Mouse (Mus musculus): ENCODE results near the gene Acer2.
A peak's percentile ranks its signal among the peaks of the same experiment; 100 is the strongest.

Acer2 gene

GRCm38 (mm10) chr4:86897411-86897810 lies 23.2 kb downstream of the Acer2 start:
- no peak for DNase-seq

DNA sequence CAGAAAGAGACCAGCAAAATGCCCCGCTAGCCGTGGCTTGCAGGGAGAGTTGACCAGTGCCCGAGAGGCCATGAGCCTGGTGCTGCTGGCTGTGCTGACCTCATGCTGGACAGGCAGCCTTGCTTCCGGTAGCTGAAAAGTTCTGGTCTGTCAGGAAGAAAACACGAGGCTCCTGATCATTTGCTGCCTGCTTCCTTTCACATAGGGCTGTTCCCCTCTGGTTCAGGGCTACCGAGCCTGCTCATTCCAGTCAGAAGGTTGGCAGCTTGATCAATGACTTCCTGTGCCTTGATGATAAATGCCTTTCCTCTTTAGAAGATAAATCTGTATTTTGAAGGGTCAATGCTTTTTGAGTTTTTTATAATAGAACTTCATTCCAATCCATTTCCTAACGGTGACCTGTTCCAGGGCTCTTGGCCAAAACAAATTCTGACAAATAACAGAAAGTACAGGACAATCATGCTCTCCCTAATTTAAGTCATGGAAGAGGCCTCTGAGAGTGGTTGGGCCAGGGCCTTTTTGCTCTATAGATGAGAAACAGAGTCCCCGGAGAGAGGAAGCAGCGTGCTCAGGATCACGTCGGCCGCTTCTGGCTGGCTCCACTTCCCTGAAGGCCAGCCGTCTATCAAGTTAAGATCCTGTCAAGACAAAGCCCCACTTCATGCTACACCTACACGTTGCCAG lies 24.7 kb downstream of the Acer2 start:
- no peak for DNase-seq

- no peak for DNase-seq
Measured at GRCm38 (mm10) chr4:86902351-86902750, 28.2 kb downstream of the Acer2 start.

GRCm38 (mm10) chr4:86904969-86905368 lies 30.8 kb downstream of the Acer2 start:
- DNase-seq: no peak

DNA sequence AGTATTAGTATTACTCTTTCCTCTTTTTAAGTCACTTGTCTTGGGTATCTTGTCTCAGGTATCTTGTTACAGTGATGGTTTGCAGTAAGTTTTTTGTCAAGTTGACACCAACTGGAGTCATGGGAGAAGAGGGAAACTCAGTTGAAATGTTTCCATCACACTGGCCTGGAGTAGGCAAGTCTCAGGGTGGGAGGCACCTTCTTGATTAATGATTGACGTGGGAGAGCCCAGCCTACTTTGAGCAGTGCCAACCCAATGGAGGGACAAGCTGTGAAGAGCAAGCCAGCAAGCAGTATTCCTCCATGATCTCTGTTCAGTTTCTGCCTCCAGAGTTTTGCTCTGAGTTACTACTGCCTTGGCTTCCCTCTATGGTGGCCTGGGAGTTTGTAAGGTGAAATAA lies 31.7 kb downstream of the Acer2 start:
- DNase-seq: no peak

- no peak for DNase-seq
Measured at GRCm38 (mm10) chr4:86911576-86912341, 37.6 kb downstream of the Acer2 start.

DNA sequence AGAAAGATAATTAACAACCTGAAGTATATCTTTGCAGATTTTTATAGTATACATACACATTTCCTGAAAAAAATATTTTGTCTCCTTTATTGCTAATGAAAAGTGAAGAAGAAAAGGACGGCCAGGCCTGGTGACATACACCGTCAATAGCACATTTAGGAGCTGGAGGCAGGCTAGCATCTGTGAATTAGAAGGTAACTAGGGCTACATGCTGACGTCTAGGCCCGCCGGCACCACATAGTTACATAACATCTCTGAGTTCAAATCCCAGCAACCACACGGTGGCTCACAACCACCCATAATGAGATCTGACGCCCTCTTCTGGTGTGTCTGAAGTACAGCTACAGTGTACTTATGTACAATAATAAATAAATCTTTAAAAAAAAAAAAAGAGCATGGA lies 38.6 kb downstream of the Acer2 start:
- DNase-seq: no peak

- DNase-seq: no peak
Measured at GRCm38 (mm10) chr4:86916062-86916461, 41.9 kb downstream of the Acer2 start.

GRCm38 (mm10) chr4:86923476-86924055 lies 49.4 kb downstream of the Acer2 start:
- DNase-seq: peak; percentile 43

- DNase-seq: peak; percentile 44
Measured at GRCm38 (mm10) chr4:86924804-86925458, 50.7 kb downstream of the Acer2 start.

DNA sequence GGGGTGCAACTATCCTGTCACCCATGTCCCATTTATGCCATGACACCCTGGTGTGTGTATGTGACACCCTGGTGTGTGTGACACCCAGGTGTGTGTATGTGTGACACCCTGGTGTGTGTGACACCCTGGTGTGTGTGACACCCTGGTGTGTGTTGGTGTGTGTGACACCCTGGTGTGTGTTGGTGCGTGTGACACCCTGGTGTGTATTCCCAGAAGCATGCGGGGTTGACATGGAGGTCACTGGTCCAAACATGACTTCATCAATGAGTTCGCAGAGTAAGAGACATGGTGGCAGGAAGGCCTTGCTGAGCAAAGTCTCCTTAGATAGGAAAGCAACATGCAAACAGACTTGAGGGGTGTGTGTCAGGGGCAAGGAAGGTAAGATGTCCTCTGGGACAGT lies 52.8 kb downstream of the Acer2 start:
- no peak for DNase-seq

GRCm38 (mm10) chr4:86930101-86930635 lies 56.0 kb downstream of the Acer2 start:
- no peak for DNase-seq

- peak; percentile 39 for DNase-seq
Measured at GRCm38 (mm10) chr4:86930636-86931456, 56.6 kb downstream of the Acer2 start.

DNA sequence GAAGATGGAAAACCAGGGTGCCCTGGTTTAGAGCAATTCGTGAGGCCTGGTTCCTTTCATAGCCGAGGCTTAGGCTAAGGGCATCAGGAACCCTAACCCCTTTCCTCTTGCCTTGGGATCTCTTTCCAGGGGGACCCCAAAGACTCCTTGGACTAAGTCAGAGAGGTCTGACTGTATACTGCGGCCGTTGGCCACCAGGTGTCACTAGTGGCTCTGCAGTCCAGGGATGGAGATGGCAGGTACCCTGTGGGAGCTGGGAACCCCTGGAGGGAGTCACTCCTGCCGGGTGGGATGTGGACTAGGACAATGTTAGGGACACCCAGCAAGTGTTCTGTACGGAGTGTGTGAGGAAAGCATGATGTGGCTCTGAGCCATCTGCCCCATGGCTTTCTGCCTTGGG lies 58.8 kb downstream of the Acer2 start:
- DNase-seq: no peak

DNA sequence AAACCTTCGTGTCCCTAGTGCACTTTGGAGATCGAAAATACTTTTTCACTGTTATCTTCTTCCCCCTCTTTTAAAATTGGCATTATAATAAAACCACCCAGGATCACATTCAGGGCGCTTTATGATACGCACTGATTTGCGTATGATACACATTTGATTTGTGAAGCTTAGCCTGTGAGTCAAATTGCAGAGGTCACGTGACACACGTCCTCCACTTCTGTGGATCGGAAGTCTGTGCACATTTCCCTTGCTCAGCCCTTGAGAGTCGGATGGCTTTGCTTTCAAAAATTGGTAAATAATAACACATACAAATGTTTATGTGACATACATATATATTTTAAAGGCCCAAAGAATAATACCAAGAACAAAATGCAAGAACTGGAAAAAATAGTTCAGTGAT lies 62.0 kb downstream of the Acer2 start:
- DNase-seq: no peak

DNA sequence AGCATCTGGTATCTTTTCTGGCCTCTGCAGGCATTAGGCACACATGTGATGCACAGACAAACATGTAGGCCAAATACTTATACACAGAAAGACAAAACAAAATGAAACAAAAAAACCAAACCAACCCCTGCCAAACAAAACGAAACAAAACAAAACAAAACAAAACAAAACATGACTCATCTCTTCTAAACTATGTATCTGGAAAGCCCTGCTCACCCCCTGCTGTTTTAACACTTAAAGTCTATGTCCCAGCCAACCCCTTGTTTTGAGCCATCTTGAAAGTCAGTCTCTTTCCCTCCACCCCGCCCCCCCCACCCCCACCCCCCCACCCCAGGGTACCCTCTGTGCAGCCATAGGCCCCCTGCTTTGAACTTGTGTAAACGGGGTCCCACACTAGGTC lies 62.5 kb downstream of the Acer2 start:
- no peak for DNase-seq

GRCm38 (mm10) chr4:86942656-86943055 lies 68.5 kb downstream of the Acer2 start:
- no peak for DNase-seq

DNA sequence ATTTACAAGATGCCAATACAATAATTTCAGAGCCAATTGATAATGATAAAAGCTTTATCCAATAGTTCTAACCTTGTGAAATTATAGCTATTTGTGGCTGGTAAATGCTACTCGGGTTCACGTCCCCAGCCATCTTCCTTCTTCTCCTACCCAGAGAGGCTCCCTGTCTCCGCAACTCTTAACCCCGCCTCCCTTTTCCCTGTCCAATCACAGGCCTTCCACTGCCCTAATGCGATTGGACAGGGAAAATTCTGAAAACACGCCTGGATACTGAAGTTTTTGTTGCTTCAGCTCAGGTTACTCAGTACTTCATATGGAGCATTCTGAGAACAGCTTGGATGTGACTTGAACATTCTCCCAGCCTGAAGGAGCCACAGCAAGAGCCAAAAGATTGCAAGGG lies 69.1 kb downstream of the Acer2 start:
- no peak for DNase-seq

DNA sequence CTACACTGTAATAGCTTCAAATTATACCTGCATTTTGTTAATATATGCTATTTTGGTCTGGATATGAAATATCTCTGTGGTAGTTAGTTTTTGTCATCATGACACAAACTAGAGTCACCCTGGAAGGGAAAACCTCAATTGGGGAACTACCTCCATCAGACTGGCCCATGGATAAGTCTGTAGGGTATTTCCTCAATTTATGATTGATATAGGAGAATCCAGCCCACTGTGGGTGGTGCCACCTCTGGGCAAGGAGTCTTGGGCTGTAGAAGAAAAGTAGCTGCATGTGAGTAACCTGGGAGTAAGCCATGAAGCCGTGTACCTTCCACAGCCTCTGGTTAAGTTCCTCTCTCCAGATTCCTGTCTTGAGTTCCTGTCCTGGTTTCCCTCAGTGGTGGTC lies 74.6 kb downstream of the Acer2 start:
- DNase-seq: no peak

DNA sequence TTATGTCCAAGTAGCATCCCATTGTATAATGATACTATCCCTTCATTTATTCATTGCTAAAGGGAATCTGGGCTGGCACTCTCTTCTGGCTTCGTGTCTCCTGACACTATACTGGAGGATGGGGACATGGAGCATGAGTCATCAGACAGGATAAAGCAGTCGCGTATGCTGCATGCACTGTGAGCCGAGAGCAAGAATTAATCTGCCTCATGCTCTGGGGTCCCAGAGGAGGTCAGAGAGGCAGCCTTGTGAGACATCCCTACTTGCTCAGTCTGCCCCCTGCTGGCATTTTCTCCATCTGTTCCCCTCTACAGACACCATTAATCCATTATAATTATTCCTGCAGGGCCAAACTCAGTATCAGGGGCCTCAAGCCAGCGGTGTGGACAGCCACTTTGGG lies 79.3 kb downstream of the Acer2 start:
- no peak for DNase-seq

GRCm38 (mm10) chr4:86955448-86955847 lies 81.3 kb downstream of the Acer2 start:
- no peak for DNase-seq
